In the genomic region with DNA sequence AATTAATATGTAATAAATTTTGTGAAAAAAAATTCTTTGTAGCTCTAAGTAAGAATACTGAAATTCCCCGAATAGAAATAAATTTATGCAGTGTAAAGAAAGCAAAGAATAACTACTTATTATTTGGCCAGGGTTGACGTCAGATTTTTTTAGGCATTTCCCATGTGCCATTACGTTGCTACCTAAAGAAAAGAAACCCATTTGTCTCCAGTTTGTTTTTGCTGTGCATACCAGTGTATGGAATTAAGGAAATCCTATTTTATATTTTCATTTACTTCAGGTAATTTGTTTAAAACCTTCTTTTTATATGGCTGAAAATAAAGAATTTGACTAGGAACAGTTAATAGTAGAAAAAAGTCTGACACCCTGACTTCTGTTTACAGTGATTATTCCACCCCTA, we compare ENCODE assay signal across 17 mouse cellular contexts.
DNase-seq lines count a peak whose midpoint lies in the region; ATAC-seq lines count a peak whose summit lies in the region.
"Had no signal": no experiment of that assay in that cellular context is flagged by ENCODE, and none has a peak within 500 bp of the region (broad histone marks: within the 10 kb centered on the region; RNA-seq: fewer than 3 reads in every experiment).

No protein-coding gene starts in this region.

- H3K4me1 ChIP-seq in forebrain, embryonic 13.5 days, result peaks cover 6% of the 10 kb centered on the region; the same call in 1 of the 2 replicates
- H3K4me1 ChIP-seq in forebrain, embryonic 16.5 days (replicated peaks; ENCODE audit: control insufficient read depth, insufficient read depth, low read length), result no peaks in the 10 kb centered on the region
- peaks cover 6% of the 10 kb centered on the region; the same call in 1 of the 2 replicates for H3K4me1 ChIP-seq in midbrain, embryonic 12.5 days
- no peaks in the 10 kb centered on the region for H3K4me1 ChIP-seq in midbrain, embryonic 16.5 days (ENCODE audit: control insufficient read depth, insufficient read depth, low read length)
- peaks cover 5% of the 10 kb centered on the region for H3K4me1 ChIP-seq in forebrain, embryonic 14.5 days (ENCODE audit: control insufficient read depth, insufficient read depth, low read length)
- H3K4me1 ChIP-seq: embryonic facial prominence, embryonic 12.5 days; heart, embryonic 13.5 days had no signal

- no peak overlapping the region for H3K4me2 ChIP-seq in forebrain, embryonic 13.5 days
- no peak overlapping the region for H3K4me2 ChIP-seq in forebrain, embryonic 16.5 days (ENCODE audit: low read length)
- no peak overlapping the region for H3K4me2 ChIP-seq in midbrain, embryonic 12.5 days (replicated peaks)
- no peak overlapping the region for H3K4me2 ChIP-seq in midbrain, embryonic 16.5 days (ENCODE audit: low read length)
- H3K4me2 ChIP-seq in forebrain, embryonic 14.5 days (ENCODE audit: low read length), result no peak overlapping the region
- H3K4me2 ChIP-seq: embryonic facial prominence, embryonic 12.5 days; heart, embryonic 13.5 days; hindbrain, embryonic 14.5 days had no signal

- no peaks in the 10 kb centered on the region for H3K27me3 ChIP-seq in forebrain, embryonic 13.5 days
- no peaks in the 10 kb centered on the region for H3K27me3 ChIP-seq in forebrain, embryonic 16.5 days (replicated peaks; ENCODE audit: control insufficient read depth, insufficient read depth, low read length)
- H3K27me3 ChIP-seq in midbrain, embryonic 12.5 days, result peaks cover 14% of the 10 kb centered on the region
- no peaks in the 10 kb centered on the region for H3K27me3 ChIP-seq in midbrain, embryonic 16.5 days (ENCODE audit: control insufficient read depth, insufficient read depth, low read depth, low read length)
- H3K27me3 ChIP-seq in forebrain, embryonic 14.5 days (replicated peaks; ENCODE audit: control insufficient read depth, insufficient read depth, low read length), result no peaks in the 10 kb centered on the region
- H3K27me3 ChIP-seq: embryonic facial prominence, embryonic 12.5 days; heart, embryonic 13.5 days had no signal

- H3K4me3 ChIP-seq in forebrain, embryonic 13.5 days, result no peak overlapping the region
- H3K4me3 ChIP-seq in forebrain, embryonic 16.5 days (replicated peaks; ENCODE audit: low read length), result no peak overlapping the region
- no peak overlapping the region for H3K4me3 ChIP-seq in midbrain, embryonic 12.5 days
- H3K4me3 ChIP-seq in midbrain, embryonic 16.5 days (ENCODE audit: low read depth, low read length), result no peak overlapping the region
- H3K4me3 ChIP-seq in forebrain, embryonic 14.5 days (ENCODE audit: low read depth, low read length), result no peak overlapping the region
- H3K4me3 ChIP-seq: embryonic facial prominence, embryonic 12.5 days; heart, embryonic 13.5 days had no signal

- H3K27ac ChIP-seq in forebrain, embryonic 13.5 days, result no peak overlapping the region
- no peak overlapping the region for H3K27ac ChIP-seq in forebrain, embryonic 16.5 days (ENCODE audit: low read length)
- H3K27ac ChIP-seq in midbrain, embryonic 12.5 days (replicated peaks), result no peak overlapping the region
- no peak overlapping the region for H3K27ac ChIP-seq in midbrain, embryonic 16.5 days (ENCODE audit: low read length)
- no peak overlapping the region for H3K27ac ChIP-seq in forebrain, embryonic 14.5 days (ENCODE audit: low read depth, low read length)
- H3K27ac ChIP-seq: embryonic facial prominence, embryonic 12.5 days; heart, embryonic 13.5 days; hindbrain, embryonic 14.5 days had no signal

- ATAC-seq in forebrain, embryonic 13.5 days, result peak; percentile 57; the same call in 1 of the 2 replicates
- ATAC-seq in forebrain, embryonic 16.5 days, result no peak
- peak; percentile 27; the same call in 1 of the 2 replicates for ATAC-seq in midbrain, embryonic 12.5 days (ENCODE audit: low FRiP score, low read depth)
- no peak for ATAC-seq in midbrain, embryonic 16.5 days
- peak; percentile 43 for ATAC-seq in forebrain, embryonic 14.5 days
- ATAC-seq: intestine, embryonic 16.5 days had no signal

- no peak overlapping the region for H3K9ac ChIP-seq in forebrain, embryonic 13.5 days
- H3K9ac ChIP-seq in forebrain, embryonic 16.5 days (replicated peaks; ENCODE audit: low read depth, low read length), result no peak overlapping the region
- H3K9ac ChIP-seq in midbrain, embryonic 12.5 days (replicated peaks), result no peak overlapping the region
- H3K9ac ChIP-seq in midbrain, embryonic 16.5 days (ENCODE audit: low read depth, low read length), result no peak overlapping the region
- H3K9ac ChIP-seq in forebrain, embryonic 14.5 days (ENCODE audit: low read length), result no peak overlapping the region
- H3K9ac ChIP-seq: embryonic facial prominence, embryonic 12.5 days; heart, embryonic 13.5 days; hindbrain, embryonic 14.5 days had no signal

- peak; percentile 47 for DNase-seq in forebrain, embryonic 14.5 days (ENCODE audit: low spot score)
- no peak for DNase-seq in layer of hippocampus, adult 18-20 months (ENCODE audit: low spot score in 2 of 2)
- DNase-seq: adrenal gland, adult 2 months; adrenal gland, postnatal 25 days; cerebellum, adult 2 months; cerebellum, postnatal 10 days; gastrocnemius, postnatal 36 days; heart, adult 11 months; heart, postnatal 36 days had no signal

- no peaks in the 10 kb centered on the region for H3K9me3 ChIP-seq in forebrain, embryonic 13.5 days (replicated peaks)
- H3K9me3 ChIP-seq in forebrain, embryonic 16.5 days (ENCODE audit: control insufficient read depth, low read length), result no peaks in the 10 kb centered on the region
- no peaks in the 10 kb centered on the region for H3K9me3 ChIP-seq in midbrain, embryonic 12.5 days
- no peaks in the 10 kb centered on the region for H3K9me3 ChIP-seq in midbrain, embryonic 16.5 days (replicated peaks; ENCODE audit: control insufficient read depth, low read length, poor library complexity, severe bottlenecking)
- H3K9me3 ChIP-seq in forebrain, embryonic 14.5 days (replicated peaks; ENCODE audit: control insufficient read depth, low read length), result no peaks in the 10 kb centered on the region
- H3K9me3 ChIP-seq: embryonic facial prominence, embryonic 12.5 days; heart, embryonic 13.5 days had no signal

- 12% methylated on average over 3 of the region's 3 CpGs for WGBS in forebrain, embryonic 13.5 days
- 16% methylated on average over 3 of the region's 3 CpGs for WGBS in forebrain, embryonic 16.5 days
- 28% methylated on average over 3 of the region's 3 CpGs for WGBS in midbrain, embryonic 12.5 days
- 24% methylated on average over 3 of the region's 3 CpGs for WGBS in midbrain, embryonic 16.5 days
- WGBS in forebrain, embryonic 14.5 days, result 12% methylated on average over 3 of the region's 3 CpGs

- no peaks in the 10 kb centered on the region for H3K36me3 ChIP-seq in forebrain, embryonic 13.5 days (ENCODE audit: poor library complexity, severe bottlenecking)
- no peaks in the 10 kb centered on the region for H3K36me3 ChIP-seq in forebrain, embryonic 16.5 days (ENCODE audit: control insufficient read depth, insufficient read depth)
- H3K36me3 ChIP-seq in midbrain, embryonic 12.5 days, result no peaks in the 10 kb centered on the region
- H3K36me3 ChIP-seq in midbrain, embryonic 16.5 days (ENCODE audit: control insufficient read depth, insufficient read depth, low read length), result no peaks in the 10 kb centered on the region
- H3K36me3 ChIP-seq in forebrain, embryonic 14.5 days (ENCODE audit: control insufficient read depth, insufficient read depth, low read length), result no peaks in the 10 kb centered on the region
- H3K36me3 ChIP-seq: embryonic facial prominence, embryonic 12.5 days; heart, embryonic 13.5 days had no signal

Comparison
In these comparisons a context has a peak if more than half of its experiments do, and no peak if none do; other contexts are left out.
1. ATAC-seq: peak in forebrain, embryonic 13.5 days (single experiment), midbrain, embryonic 12.5 days (single experiment) and forebrain, embryonic 14.5 days (single experiment); none in forebrain, embryonic 16.5 days (single experiment) and midbrain, embryonic 16.5 days (single experiment).